Mouse (Mus musculus) megakaryocyte, embryonic 14.5 days (primary cell): Measurements from ENCODE around the gene Map1lc3b.

ENCODE experiments used
- FLI1 ChIP-seq: IDR thresholded peaks from 2 replicates; pipeline ENCODE4 v1.6.1; 2012; ENCODE audit warnings: low read length, inconsistent platforms, mixed read lengths
- GATA1 ChIP-seq: IDR thresholded peaks from 3 replicates; pipeline ENCODE4 v1.6.1; 2012; ENCODE audit warnings: mixed read lengths, low read length, inconsistent platforms, borderline replicate concordance

GRCm38 (mm10) chr8:121573275-121573674, 16.9 kb upstream of the Map1lc3b start:
- no peak for TF ChIP-seq GATA1
- TF ChIP-seq FLI1: no peak
